Mouse (Mus musculus) v-Abl transformed pro-B cells (cell line): Measurements from ENCODE around the gene Cenpb.

Source experiments
- in situ Hi-C, 2 experiments: fragments of 400-800 bp; cut with MboI; formaldehyde crosslinking; loops; one replicate each; pipeline ENCODE4 v1.15.1; 2025; ENCODE audit not compliant: unreplicated experiment in 2 of 2

Gene Cenpb

DNA sequence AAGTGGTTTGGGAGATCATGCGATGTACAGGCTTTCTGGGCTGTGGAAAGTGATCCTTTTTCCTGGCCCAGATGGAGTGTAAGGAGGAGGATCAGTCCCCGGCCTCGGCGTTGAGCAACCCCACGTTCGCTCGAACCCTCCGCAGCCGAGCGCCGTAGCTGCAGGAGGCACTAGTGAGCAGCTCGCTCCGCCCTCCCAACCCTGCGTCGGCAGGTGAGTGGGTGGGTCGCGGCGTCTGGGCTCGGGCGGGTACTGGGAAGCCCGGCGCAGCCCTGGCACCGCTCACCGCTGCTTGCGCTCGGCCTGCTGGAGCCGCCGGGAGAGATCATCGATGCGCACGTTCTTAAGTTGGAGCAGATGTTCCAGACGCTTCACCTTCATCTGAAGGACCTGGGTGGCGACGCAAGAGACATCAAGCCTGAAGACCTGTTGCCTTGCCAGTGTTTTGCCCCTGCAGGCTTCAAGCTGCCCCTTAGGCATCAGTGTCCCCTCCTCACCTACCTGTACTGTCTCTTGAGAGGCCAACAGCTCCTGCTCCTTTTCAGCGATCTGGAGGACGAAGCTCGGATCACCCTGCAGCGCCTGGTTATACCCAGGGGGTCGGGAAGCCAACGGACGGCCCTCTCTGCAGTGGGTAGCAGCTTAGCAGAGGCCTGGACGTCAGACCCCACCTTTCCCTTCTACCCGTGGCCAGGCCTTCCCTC, 8.3 kb downstream of the Cenpb start:
- in situ Hi-C loops = no loop called here

DNA sequence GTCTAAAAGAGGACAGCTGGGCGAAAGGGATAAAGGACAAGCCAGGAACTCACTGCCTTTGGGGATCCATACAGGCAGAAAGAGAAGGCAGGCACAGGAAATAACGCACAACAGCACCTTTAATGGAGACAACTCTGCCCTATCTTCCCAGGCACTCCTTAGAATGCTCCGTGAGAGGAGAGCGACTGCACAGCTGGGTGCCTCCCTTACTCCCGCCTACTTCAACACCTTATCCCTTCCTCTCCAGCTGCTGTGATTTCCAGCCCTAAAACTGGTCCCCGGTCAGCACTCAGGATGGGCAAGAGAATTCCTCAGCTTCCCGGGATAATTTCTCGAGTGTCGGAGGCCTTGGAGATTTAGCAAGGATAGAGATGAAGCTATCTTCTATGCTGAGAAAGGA, 8.9 kb downstream of the Cenpb start:
- in situ Hi-C loops = no loop called here

DNA sequence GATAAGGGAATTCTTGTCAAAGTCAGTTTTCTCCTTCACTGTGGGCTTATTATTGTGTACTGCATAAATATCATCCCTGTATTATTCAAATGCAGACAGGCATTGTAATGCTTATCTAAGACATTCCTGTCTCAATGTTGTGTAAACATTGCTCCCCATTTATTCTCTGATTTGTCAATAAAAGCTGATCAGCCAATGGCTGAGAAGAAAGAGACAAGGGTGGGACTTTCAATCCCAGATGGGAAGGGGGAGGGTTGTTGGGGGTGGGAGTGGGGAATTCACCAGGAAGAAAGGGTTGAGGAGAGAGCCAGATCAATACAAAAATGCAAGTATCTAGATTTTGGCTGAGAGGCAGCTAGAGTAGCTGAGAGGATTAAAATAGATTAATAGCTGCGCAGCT, 11.0 kb downstream of the Cenpb start:
- in situ Hi-C loops = no loop called here

DNA sequence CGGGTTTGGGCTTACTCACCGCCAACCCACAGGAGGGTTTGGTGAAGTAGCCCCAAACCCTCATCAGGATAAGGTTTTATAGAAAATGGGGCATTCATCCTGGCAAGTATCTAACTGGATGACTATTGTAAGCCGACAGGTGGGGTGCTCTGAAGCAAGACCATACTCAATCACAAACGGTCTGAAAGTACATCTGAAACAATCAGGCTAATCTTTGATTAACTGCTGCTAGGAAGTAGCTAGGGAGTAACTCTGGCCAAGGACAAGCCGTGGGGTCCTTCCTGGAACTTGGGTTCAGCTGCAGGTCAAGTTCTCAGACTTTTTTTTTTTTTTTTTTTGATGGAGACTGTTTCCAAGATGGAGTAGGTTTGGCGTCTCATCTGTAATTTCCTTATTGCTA, 11.9 kb downstream of the Cenpb start:
- in situ Hi-C loops = no loop called here

DNA sequence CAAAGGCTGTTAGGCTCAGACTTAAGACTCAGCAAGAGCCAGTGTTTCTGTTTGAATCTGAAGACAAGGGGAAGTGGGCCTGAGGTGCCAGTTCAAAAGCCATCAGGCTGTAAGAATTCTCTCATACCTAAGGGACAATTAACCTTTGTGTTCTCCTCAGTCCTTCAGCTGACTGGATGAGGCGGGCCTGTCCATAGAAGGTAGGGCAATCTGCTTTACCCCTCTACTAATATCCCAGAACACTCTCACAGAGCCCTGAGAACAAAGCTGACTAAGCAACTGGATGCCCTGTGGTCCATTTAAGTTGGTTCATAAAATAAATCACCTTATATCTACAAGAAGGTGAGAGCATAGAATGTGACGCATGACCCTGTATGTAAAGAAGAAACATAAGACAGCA, 13.7 kb downstream of the Cenpb start:
- in situ Hi-C loops = no loop called here

DNA sequence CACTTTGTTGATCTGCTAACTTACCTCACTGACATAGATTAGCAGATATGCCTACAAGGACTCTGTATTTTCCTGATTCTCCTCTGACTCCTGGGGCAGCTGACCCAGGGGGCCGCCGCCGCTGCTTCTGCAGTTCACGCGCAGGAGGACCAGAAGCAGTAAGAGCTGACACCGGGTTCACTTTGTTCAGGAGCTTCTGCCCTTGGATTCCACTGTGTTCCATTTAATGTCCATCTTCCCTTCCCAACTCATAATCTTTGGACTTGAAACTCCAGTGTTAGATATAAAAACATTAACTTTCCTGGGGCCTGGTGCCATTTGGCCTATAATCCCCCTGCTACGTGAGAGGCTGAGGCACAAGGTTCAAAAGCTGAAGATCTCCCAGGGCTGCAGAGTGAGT, 15.9 kb downstream of the Cenpb start:
- in situ Hi-C loops = no loop called here

DNA sequence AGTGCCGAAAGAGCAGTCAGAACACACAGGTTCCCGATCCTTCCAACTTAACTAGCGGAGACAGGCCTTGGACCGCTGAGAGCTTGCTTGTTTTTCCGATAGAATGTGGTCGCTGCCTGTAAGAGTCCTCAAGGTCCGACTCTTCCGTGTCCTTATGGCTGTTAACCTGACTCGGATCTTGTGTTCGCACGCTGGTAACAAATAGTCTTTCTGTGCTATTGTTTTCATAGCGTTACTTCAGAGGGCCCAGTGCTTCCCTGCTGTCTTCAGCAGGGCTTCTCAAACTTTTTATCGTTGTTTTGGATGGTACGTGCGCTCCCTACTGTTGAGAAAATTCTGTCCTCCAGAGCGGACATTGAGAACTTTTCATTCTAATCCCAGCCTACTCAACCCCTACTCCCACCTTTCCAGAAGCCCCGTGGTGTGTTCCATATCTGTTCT, 19.2 kb downstream of the Cenpb start:
- in situ Hi-C loops = no loop called here

DNA sequence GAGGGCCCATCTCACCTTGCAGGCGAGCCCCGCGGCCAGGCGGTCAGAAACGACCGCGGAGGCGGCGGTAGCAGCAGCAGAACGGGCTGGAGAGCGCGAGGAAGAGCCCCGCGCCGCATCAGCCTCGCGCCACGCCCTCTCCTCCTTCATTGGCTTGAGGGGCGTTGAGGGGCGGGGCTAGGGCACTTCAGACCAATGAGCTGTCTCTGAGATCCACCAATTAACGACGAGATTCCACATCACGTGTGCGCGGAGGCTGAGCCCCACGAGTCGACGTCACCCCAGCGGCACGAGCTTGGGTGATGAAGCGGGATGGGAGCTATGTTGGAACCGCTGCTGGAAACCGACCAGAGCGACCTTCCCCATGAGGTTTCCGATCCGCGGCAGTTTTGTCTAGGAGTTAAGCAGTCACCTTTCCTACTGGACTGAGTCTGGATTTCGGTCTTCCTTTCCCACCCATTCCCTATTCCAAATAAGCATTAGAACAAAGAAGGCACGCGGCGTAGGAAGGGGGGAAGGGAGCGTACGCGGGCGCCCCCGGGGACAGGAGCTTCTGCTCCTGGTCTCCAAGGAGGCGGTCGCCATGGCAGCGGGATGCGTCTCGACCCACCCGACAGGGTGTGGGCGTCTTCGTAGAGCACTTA, 19.8 kb downstream of the Cenpb start, which contains the start of gene 1700037H04Rik:
Gene 1700037H04Rik, minus strand, starts transcription at position 144 of the 644 bp plus-strand sequence.
- in situ Hi-C loops = no loop called here

DNA sequence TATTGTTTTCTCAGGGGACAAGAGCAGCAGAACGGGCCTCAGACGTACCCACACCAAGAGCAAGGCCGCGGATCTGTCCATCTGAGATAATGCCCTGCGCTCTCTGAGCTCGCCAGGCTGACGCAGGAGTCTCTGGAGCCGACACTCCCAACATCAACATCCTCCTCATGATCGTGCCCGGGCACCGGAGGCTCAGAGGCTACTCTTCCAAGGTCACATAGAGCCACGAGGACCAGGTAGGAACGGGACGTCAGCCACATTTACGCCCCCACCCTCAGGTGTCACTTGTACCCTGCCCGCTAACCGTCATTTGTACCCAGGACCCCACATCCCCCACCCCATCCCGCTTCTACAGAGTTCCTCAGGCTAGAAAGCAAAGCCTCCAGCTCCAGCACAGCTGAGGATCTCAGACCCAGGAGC, 20.4 kb downstream of the Cenpb start:
- in situ Hi-C loops = no loop called here

DNA sequence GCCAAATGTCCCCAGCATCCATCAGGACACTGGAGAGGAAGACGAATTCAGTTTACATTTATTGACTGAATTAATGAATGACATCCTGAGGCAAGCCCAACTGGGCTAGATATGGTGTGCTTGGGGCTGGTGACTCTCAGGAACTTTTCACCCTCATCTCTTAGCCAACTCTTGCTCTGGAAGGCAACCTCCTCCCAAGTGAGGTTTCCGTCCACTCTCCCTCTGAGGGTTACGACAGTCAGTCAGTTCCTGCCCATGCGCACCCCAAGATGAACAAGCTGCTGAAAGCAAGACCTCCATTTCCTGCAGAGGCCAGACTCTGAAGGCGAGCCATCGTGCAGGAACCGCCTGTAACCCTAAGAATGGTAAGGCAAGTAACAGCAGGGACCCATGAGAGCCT, 22.9 kb downstream of the Cenpb start:
- in situ Hi-C loops = no loop called here

DNA sequence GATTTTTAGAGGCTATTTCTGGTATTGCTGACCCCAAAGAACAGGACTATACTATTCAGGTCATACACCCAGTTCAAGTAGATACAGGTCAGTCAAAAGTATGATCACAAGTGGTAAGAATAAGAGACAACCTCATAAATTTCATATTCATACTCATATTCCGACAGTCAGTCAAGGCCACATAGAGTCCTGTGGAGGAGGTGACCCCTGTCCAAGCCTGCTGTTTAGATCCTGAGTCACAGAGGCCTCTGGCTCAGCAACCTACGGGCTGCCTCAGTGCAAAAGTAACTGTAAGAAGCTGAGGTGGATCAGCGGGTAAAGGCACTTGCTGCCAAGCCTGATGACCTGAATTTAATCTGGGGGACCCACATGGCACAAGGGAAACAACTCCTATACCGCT, 25.8 kb downstream of the Cenpb start:
- in situ Hi-C loops = no loop called here

DNA sequence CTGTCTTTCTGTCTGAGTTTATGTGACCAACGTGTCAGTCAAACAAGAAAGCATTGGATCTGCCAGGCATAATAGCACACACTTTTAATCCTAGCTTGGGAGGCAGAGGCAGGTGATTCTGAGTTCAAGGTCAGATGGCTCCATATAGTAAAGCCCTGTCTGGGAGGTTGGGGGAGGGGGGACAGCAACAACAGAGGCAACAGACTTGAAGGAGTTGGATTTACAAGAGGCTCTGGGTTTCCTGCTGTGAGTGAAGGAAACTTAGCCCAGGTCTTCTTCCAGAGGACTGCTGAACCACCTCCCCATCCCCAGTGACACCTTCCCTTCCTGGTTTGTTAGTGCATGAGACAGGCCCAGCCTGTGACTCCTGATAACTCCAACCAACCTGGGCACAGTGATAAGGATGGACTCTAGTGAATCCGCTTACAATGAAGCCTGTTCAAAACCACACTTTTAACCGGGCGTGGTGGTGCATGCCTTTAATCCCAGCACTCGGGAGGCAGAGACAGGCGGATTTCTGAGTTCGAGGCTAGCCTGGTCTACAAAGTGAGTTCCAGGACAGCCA, 27.6 kb downstream of the Cenpb start:
- in situ Hi-C loops = no loop called here

DNA sequence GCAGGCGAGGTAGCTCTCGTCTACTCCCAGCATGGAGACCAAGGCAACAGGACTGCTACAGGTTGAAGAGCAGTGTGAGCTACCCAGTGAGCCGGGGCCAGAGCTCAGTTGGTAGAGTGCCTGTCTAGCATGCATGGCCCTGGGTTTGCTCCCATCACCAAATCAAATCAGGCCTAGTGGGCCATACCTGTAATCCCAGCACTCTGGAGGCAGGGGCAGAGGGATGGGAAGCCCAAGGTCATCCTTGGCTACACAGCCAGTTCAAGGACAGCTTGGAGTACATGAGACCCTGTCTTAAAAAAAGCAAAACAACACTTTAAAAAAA, 30.7 kb downstream of the Cenpb start:
- in situ Hi-C loops = loop anchor here in 1 of 2 experiments (5.0 kb wide), 1 partner anchor 57 kb away; no protein-coding TSS in a partner anchor

DNA sequence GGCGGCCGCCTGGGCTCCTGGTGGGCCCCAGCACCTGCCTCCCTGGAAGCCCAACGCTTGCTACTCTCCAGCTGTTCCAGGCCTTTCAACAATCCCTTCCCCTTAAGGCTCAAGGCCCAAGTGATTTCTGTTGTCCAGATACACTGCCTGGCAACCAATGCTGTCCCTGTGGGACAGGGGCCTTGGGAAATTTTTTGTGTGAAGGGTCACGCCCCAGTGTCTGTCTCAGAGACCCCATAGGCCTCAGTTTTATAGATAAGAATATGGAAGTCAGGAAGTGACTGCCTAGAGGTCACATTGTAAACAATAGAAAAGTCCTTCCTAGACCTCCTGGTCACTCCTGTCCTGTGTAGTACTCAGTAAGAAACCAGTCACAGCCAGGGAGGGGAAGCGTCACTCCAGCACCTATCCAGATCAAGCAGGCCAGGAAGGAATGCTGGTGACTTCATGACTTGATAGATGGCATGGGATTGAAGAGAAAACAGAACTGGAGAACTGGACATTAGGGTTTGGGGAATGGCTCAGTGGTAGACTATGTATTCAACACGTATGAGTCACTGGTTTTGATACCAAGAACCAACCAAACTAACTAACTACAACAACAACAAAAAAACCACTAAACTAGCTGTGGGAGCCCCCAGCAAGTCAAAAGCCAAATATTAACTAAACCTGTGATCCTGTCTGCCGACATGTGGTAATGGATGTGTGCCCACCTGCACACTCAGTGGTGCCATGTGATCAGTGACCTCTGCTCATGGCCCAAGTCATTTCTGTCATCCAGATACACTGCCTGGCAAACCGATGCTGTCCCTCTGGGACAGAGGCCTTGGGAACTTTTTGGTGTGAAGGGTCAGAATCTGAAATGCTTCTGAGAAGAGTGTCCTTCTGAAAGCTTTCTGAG, 31.3 kb downstream of the Cenpb start:
- in situ Hi-C loops = loop anchor here in 1 of 2 experiments (5.0 kb wide), 1 partner anchor 56 kb away; no protein-coding TSS in a partner anchor

DNA sequence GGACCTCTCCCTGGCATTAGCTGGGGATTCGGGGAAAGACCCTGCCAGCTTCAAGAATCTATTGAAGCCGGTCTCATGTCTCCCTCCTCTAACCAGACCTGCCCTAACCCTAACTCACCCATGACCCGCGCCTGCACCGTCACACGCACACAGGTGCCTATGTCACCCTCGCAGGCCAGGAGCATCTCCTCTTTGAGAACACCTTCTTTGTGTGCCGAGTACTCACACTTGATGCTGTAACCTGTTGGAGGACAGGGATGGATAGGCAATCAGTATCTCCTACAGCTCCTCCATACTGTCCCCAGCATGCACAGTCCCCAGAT, 32.9 kb downstream of the Cenpb start:
- in situ Hi-C loops = loop anchor here in 1 of 2 experiments (5.0 kb wide), 1 partner anchor 55 kb away; no protein-coding TSS in a partner anchor

DNA sequence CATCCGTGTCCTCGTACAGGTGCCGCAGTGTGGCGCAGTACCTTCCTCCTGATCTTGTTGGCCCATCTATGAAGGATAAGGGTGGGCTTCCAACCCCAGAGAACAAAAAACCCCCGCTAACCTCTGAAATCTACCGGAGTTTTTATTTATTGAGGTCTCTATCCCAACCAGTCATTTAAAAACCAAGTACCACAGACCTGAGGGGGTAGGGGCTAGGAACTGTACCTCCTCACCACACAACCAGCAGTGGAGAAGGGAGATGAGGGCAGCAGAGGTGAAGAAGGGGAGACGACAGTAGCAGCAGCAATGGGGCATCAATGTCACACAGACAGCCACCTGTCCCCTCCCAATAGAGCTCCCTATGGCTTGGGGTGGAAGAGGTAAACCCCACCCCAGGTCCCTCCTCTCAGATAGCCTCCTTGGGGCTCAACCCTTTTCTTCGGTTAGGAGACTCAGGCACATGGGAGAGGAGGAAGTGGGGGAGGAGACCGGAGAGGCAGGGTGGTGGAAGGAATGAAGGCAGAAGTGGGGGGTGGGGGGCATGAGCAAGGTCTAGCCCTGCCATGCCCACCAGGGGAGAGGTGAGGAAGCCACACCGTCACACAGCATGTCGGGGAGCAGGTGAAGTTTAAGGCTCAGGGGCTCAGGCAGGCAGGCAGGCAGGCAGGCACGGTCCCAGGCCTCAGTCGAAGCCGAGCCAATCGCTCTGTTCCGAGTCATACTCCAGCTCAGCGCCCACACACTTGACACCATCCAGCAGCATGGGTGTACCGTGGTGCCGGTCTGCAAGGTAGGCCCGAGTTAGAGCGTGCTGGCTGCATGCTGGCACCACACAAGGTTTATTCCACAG, 33.4 kb downstream of the Cenpb start:
- in situ Hi-C loops = loop anchor here in 1 of 2 experiments (5.0 kb wide), 1 partner anchor 54 kb away; no protein-coding TSS in a partner anchor

DNA sequence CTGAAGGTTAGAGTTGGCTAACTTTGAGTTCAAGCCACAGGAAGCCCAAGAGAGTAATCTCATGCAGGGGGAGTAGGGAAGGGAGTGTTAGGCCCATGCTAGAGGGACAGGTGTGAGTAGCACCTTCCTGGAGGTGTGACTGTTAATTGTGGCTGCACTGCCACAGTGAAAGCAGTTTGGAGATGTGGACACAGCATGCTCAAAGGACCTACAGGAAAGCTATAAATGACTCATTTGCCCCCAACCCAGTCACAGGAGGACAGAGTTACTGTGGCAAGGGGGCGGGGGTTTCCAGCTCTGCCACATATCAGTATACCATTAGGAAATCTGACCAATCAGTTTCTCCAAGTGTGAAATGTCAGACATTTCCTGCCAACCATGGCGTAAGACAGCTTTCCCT, 34.3 kb downstream of the Cenpb start:
- in situ Hi-C loops = loop anchor here in 1 of 2 experiments (5.0 kb wide), 1 partner anchor 53 kb away; no protein-coding TSS in a partner anchor

DNA sequence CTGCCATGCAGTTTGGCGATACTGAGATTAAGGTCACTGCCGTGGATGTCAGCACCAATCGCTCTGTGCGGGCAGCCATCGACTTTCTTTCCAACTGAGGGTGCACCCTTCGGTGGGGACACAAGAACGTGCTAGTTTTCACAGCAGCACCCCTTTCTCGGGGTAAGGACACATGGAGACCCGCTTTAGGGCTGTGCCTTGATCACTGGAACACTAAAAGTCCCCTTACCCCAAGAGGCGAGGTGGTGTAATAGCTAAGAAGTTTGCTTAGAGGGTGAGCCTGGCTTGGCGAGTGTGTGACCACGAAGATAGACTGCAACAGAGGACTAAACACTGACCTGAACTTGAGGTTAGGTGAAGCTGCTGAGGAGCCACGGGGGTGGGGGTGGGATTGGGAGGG, 34.7 kb downstream of the Cenpb start:
- in situ Hi-C loops = loop anchor here in 1 of 2 experiments (5.0 kb wide), 1 partner anchor 53 kb away; no protein-coding TSS in a partner anchor

DNA sequence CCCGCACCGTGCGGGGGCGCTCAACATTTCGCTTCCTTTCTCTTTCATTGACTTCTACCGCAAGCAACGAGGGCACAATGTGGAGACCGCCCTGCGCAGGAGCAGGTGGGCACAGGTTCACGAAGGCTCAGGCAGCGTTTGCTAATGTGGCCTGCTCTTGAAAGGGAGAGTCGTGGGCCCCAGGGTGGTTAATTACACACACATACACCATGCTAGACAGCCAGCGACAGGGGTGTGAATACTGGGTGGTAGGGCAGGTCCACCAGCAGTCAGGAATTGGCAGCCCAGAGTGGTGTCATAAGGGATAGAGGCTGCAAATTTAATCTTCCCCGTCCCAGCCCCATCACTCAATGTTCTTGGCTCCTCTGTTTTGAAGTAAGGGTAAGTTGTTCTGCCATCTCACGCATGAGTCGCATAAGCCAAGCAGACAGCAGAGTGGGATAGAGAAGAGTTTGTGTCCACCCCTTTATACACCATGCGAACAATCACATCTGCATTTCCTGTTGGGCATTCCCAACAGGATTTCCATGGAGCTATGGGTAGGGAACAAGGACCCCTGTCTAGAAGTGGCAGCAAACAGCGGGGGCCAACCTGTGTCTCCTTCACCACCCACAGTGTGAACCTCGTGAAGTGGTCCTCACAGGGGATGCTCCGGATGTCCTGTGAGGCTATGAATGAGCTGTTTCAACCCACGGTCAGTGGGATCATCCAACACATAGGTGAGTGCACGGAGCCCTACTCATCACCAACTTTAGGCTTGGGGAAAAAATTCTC, 36.7 kb downstream of the Cenpb start:
- in situ Hi-C loops = no loop called here
